Mouse (Mus musculus) adrenal gland, adult 8-10 months (tissue): ENCODE data around the gene Nckap5. TPM values are rescaled to one million over a fixed set of nuclear protein-coding genes. Genes with fewer than 3 reads are reported as not detected.

Experiments used
- DNase-seq: peaks from one replicate; pipeline ENCODE4 v3.0.0; 2022
- total RNA-seq, 4 experiments: library from RNA; stranded (reverse); gene quantifications; 2 replicates each; pipeline ENCODE4 v1.2.4; 2022

Gene Nckap5
- total RNA-seq, 4 experiments from 2014 or later = 60.0 to 98.8 (median 71.8) TPM

DNA sequence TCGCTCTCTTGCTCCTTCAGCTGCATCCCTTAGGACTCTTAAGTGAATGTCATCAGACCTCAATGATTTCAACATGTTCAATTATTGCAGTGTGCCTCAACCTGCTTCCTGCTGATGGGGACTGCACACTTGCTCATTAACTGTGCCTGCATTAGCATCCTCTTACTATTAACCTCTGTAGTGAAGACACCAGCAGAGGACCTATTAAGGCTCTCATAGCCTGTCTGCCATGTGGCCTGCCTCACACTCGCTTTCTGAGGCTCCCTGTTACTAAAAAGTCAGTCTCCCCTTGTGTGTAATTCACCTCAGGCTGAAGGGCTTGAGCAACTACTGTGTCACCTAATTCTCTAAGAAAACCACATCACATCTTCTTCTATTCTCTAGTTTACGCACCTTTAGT lies 470.5 kb downstream of the Nckap5 start:
- DNase-seq = no peak

DNA sequence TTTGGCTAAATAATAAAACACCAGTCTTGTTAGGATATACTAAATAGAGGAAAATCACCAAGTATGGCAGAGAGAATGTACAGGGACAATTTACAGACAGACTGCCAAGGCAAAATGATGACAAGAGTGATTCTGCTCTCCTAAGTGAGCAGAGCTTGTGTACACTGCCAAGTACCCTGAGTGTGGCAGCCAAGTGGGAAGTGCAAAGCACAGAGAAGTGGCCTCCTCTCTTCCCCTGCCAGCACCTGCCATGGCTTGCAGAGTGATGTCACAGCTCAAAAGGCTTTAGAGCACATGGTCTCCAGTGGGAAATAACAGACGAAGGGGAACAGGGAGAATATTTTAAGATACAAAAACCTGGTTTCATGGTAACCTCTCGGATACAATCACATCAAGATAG lies 488.8 kb downstream of the Nckap5 start:
- DNase-seq = no peak

- no peak for DNase-seq
Measured at GRCm38 (mm10) chr1:126339250-126339649, 491.3 kb downstream of the Nckap5 start.

GRCm38 (mm10) chr1:126334202-126334601 lies 496.4 kb downstream of the Nckap5 start:
- no peak for DNase-seq

- peak; percentile 21 for DNase-seq
Measured at GRCm38 (mm10) chr1:126332026-126332425, 498.6 kb downstream of the Nckap5 start.

DNA sequence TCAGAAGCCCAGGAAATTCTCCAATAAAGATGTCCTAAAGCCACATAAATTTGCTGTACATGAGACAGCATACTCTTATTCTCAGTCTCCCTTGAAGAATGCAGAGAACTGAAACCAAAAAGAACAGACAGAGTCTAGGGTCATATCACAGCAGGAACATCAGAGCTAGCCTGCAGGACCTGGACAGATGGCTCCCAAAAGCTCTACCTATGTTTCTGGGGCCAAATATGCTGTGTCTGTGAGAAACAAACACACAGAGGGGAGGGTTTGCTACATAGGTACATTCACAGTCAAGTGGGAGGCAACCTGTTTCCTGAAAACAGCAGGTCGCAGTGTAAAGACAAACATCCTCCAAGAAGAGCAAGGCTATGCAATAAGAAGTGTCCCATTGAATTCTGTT lies 509.9 kb downstream of the Nckap5 start:
- DNase-seq = no peak

- no peak for DNase-seq
Measured at GRCm38 (mm10) chr1:126317874-126318607, 512.6 kb downstream of the Nckap5 start.

- DNase-seq = no peak
Measured at GRCm38 (mm10) chr1:126317345-126317744, 513.3 kb downstream of the Nckap5 start.

- DNase-seq = no peak
Measured at GRCm38 (mm10) chr1:126316866-126317265, 513.7 kb downstream of the Nckap5 start.

- DNase-seq = no peak
Measured at GRCm38 (mm10) chr1:126301129-126301528, 529.5 kb downstream of the Nckap5 start.

- DNase-seq = no peak
Measured at GRCm38 (mm10) chr1:126264931-126265330, 565.7 kb downstream of the Nckap5 start.

- DNase-seq = no peak
Measured at GRCm38 (mm10) chr1:126254364-126254763, 576.2 kb downstream of the Nckap5 start.

GRCm38 (mm10) chr1:126253934-126254333 lies 576.7 kb downstream of the Nckap5 start:
- DNase-seq = no peak

DNA sequence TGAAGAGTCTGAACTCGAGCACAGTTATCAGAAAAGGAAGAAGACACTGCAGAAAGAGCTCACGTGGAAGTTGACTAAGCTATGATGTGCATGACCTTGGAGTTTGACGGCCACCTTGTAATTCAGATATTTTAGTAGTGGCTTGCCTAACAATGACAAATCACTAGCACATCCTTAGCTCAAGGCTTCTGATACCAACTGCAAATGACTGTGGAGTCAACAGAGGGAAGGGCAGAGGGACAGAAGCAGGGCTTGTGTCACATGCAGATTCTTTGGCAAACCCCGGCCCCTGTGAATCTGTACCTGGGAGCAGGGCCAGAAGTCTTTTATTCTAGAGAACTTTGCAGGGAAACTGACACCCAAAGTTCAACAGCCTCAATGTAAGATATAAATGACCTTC lies 597.4 kb downstream of the Nckap5 start:
- DNase-seq = peak; percentile 74

- DNase-seq = no peak
Measured at GRCm38 (mm10) chr1:126231199-126231598, 599.4 kb downstream of the Nckap5 start.

DNA sequence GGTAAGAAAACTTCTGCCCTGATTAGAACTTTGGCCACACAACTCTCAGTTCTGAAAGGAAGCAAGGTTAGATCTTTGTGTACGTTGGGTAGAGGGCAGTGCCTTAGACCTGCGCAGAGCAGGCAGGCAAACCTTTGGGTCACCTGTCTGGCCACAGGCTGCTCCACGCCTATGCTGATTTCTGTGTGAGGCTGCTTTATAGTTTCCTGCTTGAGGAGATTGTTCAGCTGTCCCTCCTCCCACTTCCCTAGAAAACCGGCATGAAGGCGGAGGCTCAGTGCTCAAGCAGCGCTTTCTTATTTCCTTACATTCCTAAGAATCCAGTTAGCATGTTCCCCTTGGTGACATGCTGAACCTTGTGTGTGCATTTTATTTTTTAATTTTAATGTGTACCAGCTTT lies 620.4 kb downstream of the Nckap5 start:
- DNase-seq = no peak

DNA sequence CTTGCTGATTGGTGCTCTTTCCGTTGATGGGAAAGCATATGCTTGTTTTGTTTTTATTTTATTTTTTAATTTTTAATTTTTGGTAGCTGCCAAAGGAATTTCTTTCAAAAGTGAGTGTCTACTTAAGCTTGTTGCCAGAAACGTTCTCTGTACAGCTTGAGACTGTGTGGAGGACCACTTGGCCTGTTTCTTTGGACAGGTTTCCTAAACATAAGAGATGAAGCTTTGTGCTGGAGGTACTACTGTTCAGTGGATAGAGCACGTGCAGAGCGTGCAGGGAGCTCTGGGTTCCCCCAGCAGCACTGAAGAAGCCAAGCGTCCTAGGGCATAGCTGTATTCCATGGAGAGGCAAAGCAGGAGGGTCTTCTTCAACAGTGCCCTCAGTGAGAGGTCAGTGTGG lies 620.9 kb downstream of the Nckap5 start:
- no peak for DNase-seq

GRCm38 (mm10) chr1:126209131-126209530 lies 621.5 kb downstream of the Nckap5 start:
- no peak for DNase-seq

DNA sequence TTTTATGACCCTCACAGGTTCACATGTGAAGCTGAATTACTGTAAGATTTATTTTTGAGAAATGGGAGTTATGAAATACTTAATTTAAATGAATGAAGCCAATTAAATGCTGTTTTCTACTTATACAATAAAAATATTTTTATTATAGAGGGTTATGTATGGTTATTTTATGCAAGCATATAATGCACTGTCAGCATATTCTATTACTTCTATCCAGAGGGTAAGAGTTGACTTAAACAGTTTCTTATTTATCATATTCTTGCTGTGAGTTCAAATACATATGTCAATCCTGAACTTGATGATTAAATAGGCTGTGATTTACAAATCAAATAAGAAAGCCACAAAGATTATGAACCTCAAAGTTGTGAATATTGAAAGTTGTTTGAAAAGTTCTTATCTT lies 633.7 kb downstream of the Nckap5 start:
- DNase-seq = no peak

- no peak for DNase-seq
Measured at GRCm38 (mm10) chr1:126190353-126190752, 640.2 kb downstream of the Nckap5 start.

DNA sequence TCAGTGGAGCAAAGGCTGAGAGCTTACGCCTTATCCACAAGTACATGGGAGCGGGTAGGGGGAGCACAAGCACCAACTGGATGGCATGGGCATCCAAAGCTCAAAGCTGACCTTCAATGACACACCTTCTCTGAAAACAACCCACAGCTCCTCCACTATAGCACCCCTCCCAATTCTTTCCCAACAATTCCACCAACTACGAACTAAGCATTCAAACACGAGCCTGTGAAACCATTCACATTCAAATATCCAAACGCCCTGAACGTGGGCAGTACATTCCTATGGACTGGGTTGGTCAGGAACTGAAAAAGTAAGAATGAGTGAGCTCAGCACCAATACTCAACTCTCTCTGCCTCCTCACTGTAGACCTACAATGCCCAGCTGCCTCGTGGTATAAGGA lies 646.8 kb downstream of the Nckap5 start:
- no peak for DNase-seq

DNA sequence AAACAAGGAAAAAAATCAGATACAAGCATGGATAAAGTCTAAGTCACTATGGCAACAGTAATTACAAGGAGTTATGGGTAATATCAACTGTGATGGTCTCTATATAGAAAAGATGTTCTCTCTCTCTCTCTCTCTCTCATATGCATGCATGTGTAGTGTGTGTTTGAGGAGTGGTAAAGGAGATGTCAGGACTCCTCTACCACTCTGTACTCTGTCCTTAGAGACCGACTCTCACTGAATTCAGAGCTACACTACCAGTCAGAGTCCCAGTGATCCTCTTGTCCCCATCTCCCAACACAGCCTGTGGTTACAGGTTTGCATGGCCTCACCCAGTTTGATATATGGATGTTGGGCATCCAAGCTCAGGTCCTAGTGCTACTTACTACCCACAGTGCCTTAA lies 662.0 kb downstream of the Nckap5 start:
- DNase-seq = no peak

DNA sequence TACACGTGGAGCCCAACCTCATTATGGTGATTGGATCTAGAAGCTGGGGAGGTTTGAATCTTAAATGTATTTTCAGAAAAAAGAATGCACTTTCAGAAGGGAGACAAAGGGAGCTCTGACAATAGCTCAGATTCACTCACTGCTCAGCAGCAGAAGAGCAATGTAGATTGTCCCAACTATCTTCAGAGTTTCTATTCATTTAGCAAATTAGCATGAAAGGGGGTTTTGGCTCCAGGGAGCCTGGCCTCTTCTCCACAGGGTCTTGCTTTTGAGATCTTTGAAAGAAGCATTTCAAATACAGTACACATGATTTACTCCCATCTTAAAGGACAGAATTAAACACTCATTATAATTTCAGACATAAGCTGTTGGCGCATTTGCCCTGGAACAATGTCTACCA lies 662.5 kb downstream of the Nckap5 start:
- DNase-seq = no peak

GRCm38 (mm10) chr1:126167546-126167945 lies 663.1 kb downstream of the Nckap5 start:
- DNase-seq = no peak

DNA sequence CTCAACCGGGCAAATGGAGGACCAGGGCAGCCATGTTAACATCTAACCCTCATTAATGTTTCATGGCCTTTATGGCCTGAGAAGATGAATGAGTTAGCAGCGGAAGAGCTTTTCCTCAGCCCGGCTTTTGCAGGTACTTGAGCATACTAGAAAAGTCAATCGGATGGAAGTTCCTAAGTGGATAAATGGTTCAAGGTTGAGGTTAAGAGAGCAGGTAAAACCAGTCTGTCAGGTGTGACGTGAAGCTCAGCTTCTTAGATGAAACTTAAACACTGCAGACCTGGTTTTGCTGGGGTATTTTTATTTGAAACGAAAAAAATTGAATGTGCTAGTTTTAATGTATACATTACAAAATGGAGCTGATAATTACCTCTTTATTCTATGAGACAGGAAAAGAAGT lies 671.3 kb downstream of the Nckap5 start:
- DNase-seq = no peak
